Mouse (Mus musculus): ENCODE results near the gene Slc6a20a. TPM values are rescaled to one million over a fixed set of nuclear protein-coding genes. Genes with fewer than 3 reads are reported as not detected.

The Slc6a20a gene
- polyA plus RNA-seq (2014; fragmentation: Nextera tagmentation; extraction: Ambion mirVana), result not detected in 2 replicates

DNA sequence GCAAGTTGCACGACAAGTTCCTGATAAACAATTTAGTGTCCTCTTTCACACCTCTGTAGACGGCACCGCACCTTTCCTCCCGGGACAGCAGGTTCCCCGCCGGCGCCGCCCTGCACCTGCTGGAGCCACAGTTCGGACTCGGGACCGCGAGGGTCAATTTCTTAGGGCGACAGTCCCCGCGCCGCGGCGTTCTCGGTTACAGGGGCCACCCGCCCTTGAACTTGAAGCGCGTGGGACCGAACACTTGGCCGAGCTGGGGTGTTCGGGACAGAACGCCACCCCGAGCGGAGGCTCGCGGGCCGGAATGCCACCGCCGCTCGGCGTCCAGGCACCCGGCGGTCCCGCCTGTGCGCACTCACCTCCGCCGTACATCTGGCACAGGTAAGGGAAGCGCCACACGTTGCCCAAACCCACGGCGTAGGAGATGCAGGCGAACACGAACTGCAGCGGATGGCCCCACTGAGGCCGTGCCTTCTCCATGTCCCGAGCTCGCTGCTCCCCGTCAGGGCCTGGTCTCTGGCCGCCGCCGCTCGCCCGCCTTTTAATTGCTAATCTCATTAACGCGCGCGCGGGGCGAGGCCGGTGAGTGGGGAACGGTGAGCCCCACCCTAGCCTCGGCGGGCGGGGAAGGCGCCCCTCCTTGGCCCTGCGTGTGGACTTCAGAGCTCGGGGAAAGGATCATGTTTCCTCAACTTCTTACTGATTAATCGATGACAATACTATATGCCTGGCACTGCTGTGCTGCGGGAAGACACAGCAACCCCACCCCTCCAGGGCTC, at the start of gene Slc6a20a, which contains the start of gene Ccr9:
Slc6a20a (minus strand) TSS at position 559 of the 779 bp plus-strand sequence.
Ccr9 (plus strand) TSS at position 113 of the 779 bp plus-strand sequence.
- ATAC-seq (ENCODE audit: insufficient number of reproducible peaks, low FRiP score, low TSS enrichment, low read depth) (peak; percentile 59; the same call in 1 of the 2 replicates), DNase-seq (ENCODE audit: low spot score) (peak; percentile 55)
- 1% methylated on average over 73 of the region's 73 CpGs for WGBS
- H3K36me3 ChIP-seq (ENCODE audit: control insufficient read depth, insufficient read depth, low read length), result no peaks in the 10 kb centered on the region
- no peak within 1 kb of the TSS for H3K9ac ChIP-seq (ENCODE audit: low read length)
- peak within 1 kb of the TSS; percentile 28 for H3K4me3 ChIP-seq (ENCODE audit: low read depth, low read length)
- peaks cover 4% of the 10 kb centered on the region; the same call in 1 of the 2 replicates for H3K4me1 ChIP-seq (ENCODE audit: control insufficient read depth, insufficient read depth, low read length)
- H3K4me2 ChIP-seq (ENCODE audit: low read depth, severe bottlenecking), result peak within 1 kb of the TSS; percentile 67
- peaks cover 27% of the 10 kb centered on the region for H3K27me3 ChIP-seq (ENCODE audit: control insufficient read depth, insufficient read depth, low read length)
- H3K9me3 ChIP-seq (ENCODE audit: control insufficient read depth, low read length), result no peaks in the 10 kb centered on the region
- H3K27ac ChIP-seq (replicated peaks; ENCODE audit: low read depth, low read length), result no peak within 1 kb of the TSS

DNA sequence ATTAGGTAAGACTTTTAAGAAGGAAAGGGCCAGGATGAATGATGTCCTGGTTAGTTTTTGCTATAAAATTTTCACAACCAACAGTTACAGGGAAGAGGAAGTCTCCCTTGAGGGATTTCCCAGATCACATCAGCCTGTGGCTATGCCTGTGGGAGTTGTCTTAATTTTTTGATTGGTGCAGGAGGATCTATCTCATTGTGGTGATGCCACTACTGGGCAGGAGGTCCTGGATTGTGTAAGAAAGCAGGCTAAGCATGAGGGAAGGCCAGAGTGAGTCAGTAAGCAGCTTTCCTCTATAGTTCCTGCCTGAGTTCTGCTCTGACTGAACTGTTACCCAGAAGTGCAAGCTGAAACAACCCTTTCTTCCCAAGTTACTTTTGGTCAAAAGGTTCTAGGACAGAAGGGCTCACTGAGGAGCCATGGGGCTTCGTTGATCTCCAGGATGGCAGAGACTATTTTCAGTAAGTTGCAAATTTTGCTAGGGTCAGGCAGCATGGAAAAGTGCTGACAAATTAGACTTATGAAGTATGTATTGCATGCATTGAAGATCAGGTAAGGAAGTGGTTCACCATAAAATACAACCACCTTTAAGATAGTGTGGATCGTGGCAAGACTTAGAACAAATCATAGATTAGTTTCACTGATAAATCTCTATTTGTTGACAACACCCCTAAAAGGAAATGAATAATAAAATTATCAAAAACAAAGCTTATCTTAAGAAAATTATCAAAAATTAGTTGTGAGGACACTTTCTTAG, 44.2 kb upstream of the Slc6a20a start:
- Histone ChIP-seq H3K27ac (replicated peaks; ENCODE audit: low read depth, low read length) (no peak overlapping the region), H3K4me1 (ENCODE audit: control insufficient read depth, insufficient read depth, low read length) (no peaks in the 10 kb centered on the region), H3K36me3 (ENCODE audit: control insufficient read depth, insufficient read depth, low read length) (no peaks in the 10 kb centered on the region), H3K9ac (ENCODE audit: low read length) (no peak overlapping the region), H3K9me3 (ENCODE audit: control insufficient read depth, low read length) (no peaks in the 10 kb centered on the region), H3K27me3 (ENCODE audit: control insufficient read depth, insufficient read depth, low read length) (no peaks in the 10 kb centered on the region), H3K4me2 (ENCODE audit: low read depth, severe bottlenecking) (no peak overlapping the region), H3K4me3 (ENCODE audit: low read depth, low read length) (no peak overlapping the region)
- no peak for DNase-seq (ENCODE audit: low spot score)
- 75% methylated on average over 2 of the region's 2 CpGs for WGBS
- ATAC-seq (ENCODE audit: insufficient number of reproducible peaks, low FRiP score, low TSS enrichment, low read depth), result no peak

DNA sequence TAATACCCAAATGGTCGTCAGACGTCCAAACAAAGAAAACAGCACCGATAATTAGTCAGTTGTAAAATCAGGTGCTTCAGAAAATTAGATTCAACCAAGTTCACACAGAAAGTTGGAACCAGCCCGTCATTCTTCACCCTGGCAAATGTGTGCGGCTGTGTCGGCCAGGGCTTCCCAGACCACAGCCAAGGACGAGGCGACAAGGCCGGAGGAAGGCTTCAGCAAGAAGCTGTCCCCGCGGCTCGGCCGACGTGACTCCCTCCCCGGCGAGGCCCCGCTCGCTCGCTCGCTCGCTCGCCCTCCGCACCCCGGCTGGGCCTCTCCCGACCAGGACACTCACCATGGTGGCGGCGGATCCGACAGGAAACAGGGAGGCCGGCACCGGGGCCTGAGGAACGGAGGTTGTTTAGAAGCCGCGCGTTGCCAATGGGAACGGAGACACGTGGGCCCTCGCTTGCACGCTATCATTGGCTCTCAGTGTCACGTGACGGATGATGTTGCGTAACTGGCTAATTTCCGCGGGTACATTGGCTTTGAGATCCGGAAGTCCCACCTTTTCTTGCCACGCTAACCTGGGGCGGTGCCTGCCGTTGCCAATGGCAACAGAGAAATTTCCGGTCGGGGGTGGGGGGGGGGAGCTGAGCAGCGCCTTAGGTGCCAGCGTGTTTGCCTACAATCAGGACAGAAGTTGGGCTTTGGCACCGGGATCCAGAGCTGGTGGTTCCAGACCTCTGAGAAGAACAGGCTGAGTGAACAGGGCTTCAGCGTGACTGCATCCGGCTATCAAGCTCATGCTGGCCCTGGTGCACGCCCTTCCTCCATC, 38.7 kb upstream of the Slc6a20a start, which contains the start of gene Lztfl1:
Lztfl1 (minus strand) TSS at position 512 of the 823 bp plus-strand sequence.
- Histone ChIP-seq H3K4me2 (ENCODE audit: low read depth, severe bottlenecking) (peak within 1 kb of the TSS; percentile 61), H3K9ac (ENCODE audit: low read length) (peak within 1 kb of the TSS; percentile 77), H3K4me1 (ENCODE audit: control insufficient read depth, insufficient read depth, low read length) (no peaks in the 10 kb centered on the region), H3K4me3 (ENCODE audit: low read depth, low read length) (peak within 1 kb of the TSS; percentile 83), H3K27ac (replicated peaks; ENCODE audit: low read depth, low read length) (no peak within 1 kb of the TSS), H3K27me3 (ENCODE audit: control insufficient read depth, insufficient read depth, low read length) (no peaks in the 10 kb centered on the region), H3K36me3 (ENCODE audit: control insufficient read depth, insufficient read depth, low read length) (no peaks in the 10 kb centered on the region), H3K9me3 (ENCODE audit: control insufficient read depth, low read length) (no peaks in the 10 kb centered on the region)
- ATAC-seq (ENCODE audit: insufficient number of reproducible peaks, low FRiP score, low TSS enrichment, low read depth) (peak; percentile 99), DNase-seq (ENCODE audit: low spot score) (peak; percentile 96)
- WGBS, result under 1% methylated on average over 55 of the region's 55 CpGs

DNA sequence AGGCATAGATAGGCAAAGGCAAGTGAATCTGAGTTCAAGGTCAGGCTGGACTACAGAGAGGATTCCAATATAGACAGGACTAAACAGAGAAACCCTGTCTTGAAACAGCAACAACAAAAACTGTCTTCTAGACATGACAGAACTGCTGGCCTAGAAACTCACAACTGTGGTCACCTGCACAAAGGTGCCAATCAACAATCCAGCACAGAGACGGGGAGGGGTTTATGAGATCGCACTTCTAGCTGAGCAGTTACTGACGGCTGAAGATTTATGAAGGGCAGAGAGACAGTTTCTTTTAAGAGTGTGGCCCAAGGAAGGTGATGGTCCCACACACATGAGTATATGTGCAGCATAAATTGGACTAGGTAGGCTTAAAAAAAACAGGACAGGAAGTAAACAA, 37.6 kb upstream of the Slc6a20a start:
- H3K27ac ChIP-seq (replicated peaks; ENCODE audit: low read depth, low read length), result no peak overlapping the region
- ATAC-seq (ENCODE audit: insufficient number of reproducible peaks, low FRiP score, low TSS enrichment, low read depth) (no peak), DNase-seq (ENCODE audit: low spot score) (no peak)
- H3K4me1 ChIP-seq (ENCODE audit: control insufficient read depth, insufficient read depth, low read length), result no peaks in the 10 kb centered on the region
- H3K4me2 ChIP-seq (ENCODE audit: low read depth, severe bottlenecking), result no peak overlapping the region
- 42% methylated on average over 3 of the region's 3 CpGs for WGBS
- no peaks in the 10 kb centered on the region for H3K36me3 ChIP-seq (ENCODE audit: control insufficient read depth, insufficient read depth, low read length)
- no peaks in the 10 kb centered on the region for H3K9me3 ChIP-seq (ENCODE audit: control insufficient read depth, low read length)
- H3K4me3 ChIP-seq (ENCODE audit: low read depth, low read length), result no peak overlapping the region
- H3K9ac ChIP-seq (ENCODE audit: low read length), result no peak overlapping the region
- no peaks in the 10 kb centered on the region for H3K27me3 ChIP-seq (ENCODE audit: control insufficient read depth, insufficient read depth, low read length)

DNA sequence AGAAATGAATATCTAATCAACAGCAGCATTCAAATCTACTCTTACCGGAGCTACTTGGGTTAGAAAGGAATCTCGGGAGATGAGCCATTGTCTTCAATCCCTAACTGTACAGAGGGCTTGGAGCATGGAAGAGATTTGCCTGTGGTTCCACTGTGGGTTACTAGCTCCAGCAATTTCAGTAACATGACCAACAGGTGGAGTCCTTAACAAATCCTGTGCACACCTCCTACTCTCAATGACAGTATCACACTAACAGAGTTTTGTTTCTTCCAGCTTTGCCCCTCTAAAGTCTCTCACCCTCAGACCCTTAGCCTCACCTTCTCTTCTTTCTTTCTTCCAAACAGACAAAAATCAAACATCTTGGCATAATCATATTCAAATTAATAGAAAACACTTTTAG, 34.4 kb upstream of the Slc6a20a start:
- no peak for DNase-seq (ENCODE audit: low spot score)
- no peaks in the 10 kb centered on the region for H3K27me3 ChIP-seq (ENCODE audit: control insufficient read depth, insufficient read depth, low read length)
- ATAC-seq (ENCODE audit: insufficient number of reproducible peaks, low FRiP score, low TSS enrichment, low read depth), result no peak
- no peaks in the 10 kb centered on the region for H3K4me1 ChIP-seq (ENCODE audit: control insufficient read depth, insufficient read depth, low read length)
- H3K36me3 ChIP-seq (ENCODE audit: control insufficient read depth, insufficient read depth, low read length), result no peaks in the 10 kb centered on the region; the same call in 1 of the 2 replicates
- H3K9me3 ChIP-seq (ENCODE audit: control insufficient read depth, low read length), result no peaks in the 10 kb centered on the region
- no peak overlapping the region for H3K27ac ChIP-seq (replicated peaks; ENCODE audit: low read depth, low read length)
- no peak overlapping the region for H3K4me3 ChIP-seq (ENCODE audit: low read depth, low read length)
- H3K9ac ChIP-seq (ENCODE audit: low read length), result no peak overlapping the region
- 95% methylated on average over 2 of the region's 2 CpGs for WGBS
- H3K4me2 ChIP-seq (ENCODE audit: low read depth, severe bottlenecking), result no peak overlapping the region

DNA sequence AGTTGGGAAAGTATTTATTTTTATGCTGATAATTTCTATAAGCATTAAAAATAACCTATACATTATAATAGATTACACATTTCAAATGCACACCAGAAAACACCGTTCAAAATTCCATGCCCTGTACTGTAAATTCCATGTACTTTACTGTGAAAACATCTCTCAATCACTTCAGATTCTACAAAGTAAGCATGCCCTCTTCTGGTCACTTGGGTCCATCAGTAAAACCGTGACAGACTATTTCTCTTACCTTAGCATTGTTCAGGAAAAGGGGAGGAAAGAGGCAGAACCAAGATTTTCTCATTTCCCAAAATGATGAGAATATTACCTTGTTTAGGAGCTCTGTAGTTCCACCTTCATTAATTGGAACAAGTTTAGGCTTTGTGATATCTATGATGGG, 30.5 kb upstream of the Slc6a20a start:
- H3K4me2 ChIP-seq (ENCODE audit: low read depth, severe bottlenecking), result no peak overlapping the region
- no peak overlapping the region for H3K4me3 ChIP-seq (ENCODE audit: low read depth, low read length)
- no peaks in the 10 kb centered on the region for H3K9me3 ChIP-seq (ENCODE audit: control insufficient read depth, low read length)
- ATAC-seq (ENCODE audit: insufficient number of reproducible peaks, low FRiP score, low TSS enrichment, low read depth) (no peak), DNase-seq (ENCODE audit: low spot score) (no peak)
- H3K4me1 ChIP-seq (ENCODE audit: control insufficient read depth, insufficient read depth, low read length), result no peaks in the 10 kb centered on the region
- no peak overlapping the region for H3K9ac ChIP-seq (ENCODE audit: low read length)
- no peak overlapping the region for H3K27ac ChIP-seq (replicated peaks; ENCODE audit: low read depth, low read length)
- 60% methylated on average over 2 of the region's 2 CpGs for WGBS
- no peaks in the 10 kb centered on the region; the same call in 1 of the 2 replicates for H3K36me3 ChIP-seq (ENCODE audit: control insufficient read depth, insufficient read depth, low read length)
- H3K27me3 ChIP-seq (ENCODE audit: control insufficient read depth, insufficient read depth, low read length), result no peaks in the 10 kb centered on the region

DNA sequence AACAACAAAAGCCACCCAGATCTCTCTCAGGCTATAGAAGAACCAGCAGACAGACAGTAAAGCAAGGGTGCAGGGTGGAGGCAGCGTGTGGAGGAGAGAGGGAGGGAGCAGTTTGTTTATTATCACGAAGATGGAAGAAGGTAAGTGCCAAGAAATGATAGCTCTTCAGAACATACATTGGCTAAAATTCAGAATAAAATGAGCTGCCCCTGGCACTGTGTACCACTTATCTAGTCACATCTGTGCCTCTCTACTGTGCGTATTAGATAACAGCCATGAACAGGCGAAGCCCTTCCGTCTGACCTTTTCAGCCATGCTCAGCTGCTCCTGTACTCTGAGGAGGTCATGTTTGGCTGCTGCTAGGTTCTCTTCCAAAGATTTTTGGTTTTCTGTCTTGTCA, 23.1 kb upstream of the Slc6a20a start:
- WGBS, result 91% methylated on average over 5 of the region's 5 CpGs
- Histone ChIP-seq H3K36me3 (ENCODE audit: control insufficient read depth, insufficient read depth, low read length) (peaks cover 2% of the 10 kb centered on the region; the same call in 1 of the 2 replicates), H3K4me2 (ENCODE audit: low read depth, severe bottlenecking) (no peak overlapping the region)

More for the DNA sequence above, 23.1 kb upstream of the Slc6a20a start:
- H3K27ac ChIP-seq (replicated peaks; ENCODE audit: low read depth, low read length), result no peak overlapping the region
- no peak overlapping the region for H3K9ac ChIP-seq (ENCODE audit: low read length)
- H3K4me3 ChIP-seq (ENCODE audit: low read depth, low read length), result no peak overlapping the region
- DNase-seq (ENCODE audit: low spot score), result no peak
- no peaks in the 10 kb centered on the region for H3K4me1 ChIP-seq (ENCODE audit: control insufficient read depth, insufficient read depth, low read length)
- no peak for ATAC-seq (ENCODE audit: insufficient number of reproducible peaks, low FRiP score, low TSS enrichment, low read depth)
- no peaks in the 10 kb centered on the region for H3K27me3 ChIP-seq (ENCODE audit: control insufficient read depth, insufficient read depth, low read length)
- H3K9me3 ChIP-seq (ENCODE audit: control insufficient read depth, low read length), result no peaks in the 10 kb centered on the region

Measured in limb, embryonic 11.5 days (tissue).